Mouse (Mus musculus) bone marrow macrophage, adult 2 months (primary cell): ENCODE data around the gene Stat5a. TPM values are rescaled to one million over a fixed set of nuclear protein-coding genes. Genes with fewer than 3 reads are reported as not detected.

Experiments used
- H3K27ac ChIP-seq: 2 replicates; pipeline ENCODE4 v1.5.1; 2012; ENCODE audit warnings: low read depth, low read length; ENCODE audit not compliant: insufficient read depth
- H3K4me1 ChIP-seq: 2 replicates; pipeline ENCODE4 v1.6.1; 2012; ENCODE audit warnings: low read length; ENCODE audit not compliant: control insufficient read depth, insufficient read depth
- H3K4me3 ChIP-seq: 2 replicates; pipeline ENCODE4 v1.5.1; 2012; ENCODE audit warnings: mild to moderate bottlenecking, low read length, moderate library complexity; ENCODE audit not compliant: insufficient read depth
- CTCF ChIP-seq: IDR thresholded peaks from 2 replicates; pipeline ENCODE4 v1.5.1; 2012; ENCODE audit warnings: low read depth, mild to moderate bottlenecking, low read length, moderate library complexity
- POLR2A ChIP-seq: IDR thresholded peaks from 2 replicates; pipeline ENCODE4 v1.6.1; 2012; ENCODE audit warnings: mild to moderate bottlenecking, low read depth, low read length, borderline replicate concordance
- polyA plus RNA-seq: library from polyadenylated mRNA; stranded (reverse); fragments of >200 nt; gene quantifications from 2 replicates; pipeline ENCODE4 v1.2.4, GENCODE M21; 2012; ENCODE audit not compliant: missing spikeins, insufficient read depth, insufficient read length

Gene Stat5a
- polyA plus RNA-seq, 1 experiment = 20.7 TPM

DNA sequence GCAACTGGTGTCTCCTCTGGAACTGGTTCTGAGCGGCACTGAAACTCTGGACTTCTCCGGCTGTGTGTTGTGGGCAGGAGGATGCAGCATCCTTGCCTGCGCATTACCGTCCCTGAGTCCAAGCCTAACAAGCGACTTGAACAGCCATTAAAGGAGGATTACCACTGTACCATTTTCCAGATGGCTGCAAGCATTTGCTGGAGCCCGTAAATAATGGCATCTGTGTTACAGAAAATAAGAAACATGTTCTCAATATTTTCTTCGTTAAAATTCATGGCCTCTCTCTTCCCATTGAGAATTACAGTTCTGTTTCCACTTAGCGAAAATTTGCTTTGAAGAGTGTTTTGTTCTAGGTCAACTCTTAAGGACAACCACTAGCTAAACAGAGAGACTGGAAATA is 39.1 kb upstream of the Stat5a start:
- Histone ChIP-seq H3K4me1 (peaks cover 57% of the 10 kb centered on the region), H3K4me3 (no peak overlapping the region), H3K27ac (no peak overlapping the region)
- TF ChIP-seq POLR2A = no peak
- 0 out of 2 replicates have a peak, but pooled peaks have one; percentile 13 for TF ChIP-seq CTCF

DNA sequence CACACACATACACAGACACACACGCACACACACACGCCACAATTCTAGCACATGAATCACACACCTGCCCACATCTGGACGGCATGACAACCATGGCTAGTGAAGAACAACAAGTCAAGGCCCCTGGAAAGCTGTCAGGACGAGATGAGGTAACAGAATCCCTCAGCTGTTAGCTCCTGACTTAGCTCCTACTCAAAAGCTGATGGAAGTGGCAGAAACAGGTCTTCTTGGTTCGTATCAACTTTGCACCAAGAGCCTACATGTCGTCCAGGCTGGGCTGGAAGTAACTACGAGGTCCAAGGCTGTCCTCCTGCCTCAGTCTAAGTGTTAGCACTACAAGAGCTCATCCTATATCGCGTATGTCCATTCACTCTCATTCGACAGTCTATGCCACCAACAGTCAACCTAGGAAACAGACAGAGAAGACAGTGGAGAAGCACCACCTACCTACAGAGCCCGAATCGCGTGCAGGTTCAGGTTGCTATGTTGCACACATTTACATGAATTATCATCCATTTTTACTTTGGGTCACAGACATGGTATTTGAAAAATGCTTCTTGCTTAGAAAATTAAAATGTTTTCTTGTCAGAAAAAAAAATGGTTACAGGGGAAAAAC is 37.4 kb upstream of the Stat5a start:
- Histone ChIP-seq H3K4me1 (peaks cover 55% of the 10 kb centered on the region), H3K27ac (peak overlapping the region; percentile 92; the same call in 1 of the 2 replicates), H3K4me3 (peak overlapping the region; percentile 83)
- TF ChIP-seq POLR2A (no peak), CTCF (no peak)

DNA sequence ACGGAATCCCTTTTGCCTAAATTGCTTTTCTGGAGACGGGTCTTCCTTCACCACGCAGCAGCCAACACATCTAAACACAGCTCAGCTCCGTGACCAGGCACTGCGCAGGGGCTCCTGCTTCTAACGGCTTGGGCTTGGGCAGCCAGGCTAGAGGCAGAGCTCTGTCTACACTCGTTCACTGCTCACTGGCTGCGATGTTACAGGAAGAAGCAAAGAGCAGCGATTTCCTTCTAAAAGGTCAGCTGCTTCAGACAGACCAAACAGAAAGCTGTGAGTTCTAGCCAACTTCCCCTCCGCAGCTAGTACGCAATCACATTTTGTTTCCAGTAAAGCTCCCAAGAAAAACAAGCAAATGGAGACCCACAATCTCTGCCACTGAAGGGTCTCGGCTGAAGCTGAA is 36.8 kb upstream of the Stat5a start:
- Histone ChIP-seq H3K4me1 (peaks cover 59% of the 10 kb centered on the region), H3K4me3 (peak overlapping the region; percentile 83), H3K27ac (peak overlapping the region; percentile 92)
- TF ChIP-seq CTCF (no peak), POLR2A (0 out of 2 replicates have a peak, but pooled peaks have one; percentile 80)

DNA sequence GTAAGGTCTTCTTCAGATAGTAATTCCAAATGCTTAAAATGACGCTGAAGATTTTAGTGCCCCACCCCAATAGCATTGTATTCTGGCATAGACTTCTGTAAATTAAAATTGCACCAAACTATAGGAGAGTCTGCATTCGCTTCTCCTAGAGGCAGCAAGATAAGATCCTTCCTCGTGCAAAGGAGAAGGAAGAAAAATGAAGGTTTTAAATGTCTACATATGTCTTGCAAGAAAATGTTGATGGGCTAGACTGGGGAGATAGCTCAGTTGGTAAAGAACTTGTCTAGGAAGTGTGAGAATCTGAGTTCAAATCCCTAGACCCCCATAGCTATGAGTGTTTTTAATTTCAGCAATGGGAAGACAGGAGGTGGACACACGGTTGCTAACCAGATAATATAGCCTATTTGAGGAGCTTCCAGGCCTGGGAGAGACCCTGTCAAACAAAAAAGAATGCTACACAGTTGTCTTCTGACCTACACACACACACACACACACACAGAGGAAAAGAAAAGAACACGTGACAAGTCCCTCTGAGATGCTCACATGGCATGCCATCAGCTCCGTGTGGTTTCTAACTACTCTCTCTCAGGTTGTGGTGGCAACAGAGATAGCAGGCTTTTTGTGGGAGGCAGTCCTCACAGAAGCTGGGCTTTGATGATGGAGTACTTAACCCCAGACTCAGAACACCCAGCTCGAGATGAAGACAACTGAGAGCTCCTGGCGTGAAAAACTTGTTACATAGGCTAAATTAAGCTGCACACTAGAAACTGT is 35.4 kb upstream of the Stat5a start:
- peaks cover 61% of the 10 kb centered on the region for H3K4me1 ChIP-seq
- H3K4me3 ChIP-seq = no peak overlapping the region
- no peak overlapping the region for H3K27ac ChIP-seq
- TF ChIP-seq POLR2A = no peak
- TF ChIP-seq CTCF = no peak

DNA sequence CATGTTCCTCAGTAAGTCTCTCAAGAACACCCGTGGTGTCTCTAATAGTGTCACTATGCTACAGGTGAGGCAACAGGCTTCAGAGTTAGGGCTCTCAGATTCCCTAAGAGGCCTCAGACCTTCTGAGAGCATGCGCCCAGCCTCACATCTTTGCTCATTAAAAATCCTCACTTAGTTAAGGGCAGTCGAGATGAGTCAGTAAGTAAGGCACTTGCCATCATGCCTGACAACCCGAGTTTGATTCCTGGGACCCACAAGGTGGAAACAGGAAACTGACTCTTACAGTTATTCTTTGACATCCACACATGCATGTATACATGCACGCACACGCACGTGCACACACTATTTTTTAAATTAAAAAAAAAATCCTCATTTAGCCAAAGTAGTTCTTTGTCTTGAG is 34.7 kb upstream of the Stat5a start:
- TF ChIP-seq POLR2A (no peak), CTCF (no peak)
- peaks cover 65% of the 10 kb centered on the region for H3K4me1 ChIP-seq
- no peak overlapping the region for H3K27ac ChIP-seq
- H3K4me3 ChIP-seq = no peak overlapping the region

DNA sequence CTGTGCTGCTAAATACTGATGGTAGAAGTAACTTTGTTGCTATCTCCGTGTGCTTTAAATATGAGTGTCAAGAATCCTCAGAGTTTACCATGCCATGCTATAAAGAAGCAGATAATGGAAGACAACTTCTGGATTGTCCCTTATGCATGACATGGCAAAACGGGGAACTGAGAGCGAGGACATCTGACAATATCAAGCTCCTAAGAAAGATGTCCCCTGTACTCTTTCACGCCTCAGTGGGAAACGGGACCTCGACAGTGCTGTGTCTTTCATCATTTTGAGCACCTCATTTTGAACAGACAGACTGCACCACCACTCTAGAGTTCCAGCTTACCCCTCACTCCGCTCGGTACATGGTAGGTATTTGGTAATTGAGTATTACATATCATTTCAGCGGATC is 33.7 kb upstream of the Stat5a start:
- peak overlapping the region; percentile 6; the same call in 1 of the 2 replicates for H3K27ac ChIP-seq
- H3K4me1 ChIP-seq = peaks cover 61% of the 10 kb centered on the region
- TF ChIP-seq POLR2A (no peak), CTCF (no peak)

DNA sequence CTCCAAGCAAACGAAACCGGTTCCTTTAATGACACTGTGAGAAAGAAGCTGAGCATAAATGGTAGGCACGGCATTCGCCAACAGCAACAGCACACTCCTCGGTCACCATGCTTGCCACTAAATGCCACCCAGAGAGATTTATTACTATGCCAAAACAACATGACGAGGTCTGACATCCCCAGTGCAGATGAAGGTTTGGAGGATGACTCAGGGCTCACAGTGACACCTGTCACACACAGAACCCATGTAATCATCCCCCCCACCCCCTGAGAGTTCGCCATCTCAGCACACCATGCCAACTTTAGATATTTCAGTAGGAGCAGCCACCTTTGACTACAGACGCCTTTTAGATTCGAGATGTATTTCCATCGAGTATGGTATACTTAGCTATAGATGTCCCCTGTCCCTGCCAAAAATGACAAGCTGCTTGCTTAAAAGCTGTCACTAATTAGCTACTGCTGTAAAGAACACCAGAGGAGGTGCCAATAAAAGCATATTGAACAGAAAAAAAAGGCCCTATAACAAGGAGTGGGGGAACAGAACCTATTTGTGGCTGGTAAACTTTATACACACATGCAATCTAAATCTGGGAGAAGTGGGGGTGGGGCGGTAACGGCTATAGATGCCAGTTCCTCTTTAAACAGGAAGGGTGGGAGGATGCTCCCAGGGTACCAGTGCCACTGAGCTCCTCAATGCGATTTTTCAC is 32.8 kb upstream of the Stat5a start:
- Histone ChIP-seq H3K27ac (peak overlapping the region; percentile 16; the same call in 1 of the 2 replicates), H3K4me1 (peaks cover 56% of the 10 kb centered on the region)

More for the DNA sequence above, 33.7 kb upstream of the Stat5a start:
- no peak overlapping the region for H3K4me3 ChIP-seq

DNA sequence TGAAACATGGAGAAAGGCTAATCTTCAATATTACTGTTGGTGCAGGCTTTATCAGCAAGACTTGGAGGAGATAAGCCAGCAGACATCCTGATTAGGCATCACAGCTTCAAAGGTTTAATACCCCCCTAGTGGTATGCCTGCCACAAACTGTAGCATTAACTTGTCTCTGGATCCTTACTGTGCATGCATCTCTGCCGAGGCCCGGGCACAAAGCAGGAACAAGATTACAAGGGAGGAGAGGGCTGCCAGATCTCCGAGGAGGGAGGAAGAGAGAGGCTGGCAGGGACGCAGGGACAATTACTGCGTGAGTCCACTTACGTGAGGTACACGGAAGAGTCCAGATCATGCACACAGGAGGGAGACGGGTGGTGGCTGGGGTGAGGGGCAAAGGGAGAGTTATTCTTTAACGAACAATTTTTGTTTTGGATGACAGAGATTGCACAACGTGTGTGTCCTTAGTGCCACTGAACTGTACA is 30.4 kb upstream of the Stat5a start:
- H3K4me1 ChIP-seq = peaks cover 39% of the 10 kb centered on the region
- H3K4me3 ChIP-seq = no peak overlapping the region
- no peak overlapping the region for H3K27ac ChIP-seq
- TF ChIP-seq POLR2A = no peak
- no peak for TF ChIP-seq CTCF

More for the DNA sequence above, 32.8 kb upstream of the Stat5a start:
- H3K4me3 ChIP-seq = no peak overlapping the region
- no peak for TF ChIP-seq POLR2A
- no peak for TF ChIP-seq CTCF

DNA sequence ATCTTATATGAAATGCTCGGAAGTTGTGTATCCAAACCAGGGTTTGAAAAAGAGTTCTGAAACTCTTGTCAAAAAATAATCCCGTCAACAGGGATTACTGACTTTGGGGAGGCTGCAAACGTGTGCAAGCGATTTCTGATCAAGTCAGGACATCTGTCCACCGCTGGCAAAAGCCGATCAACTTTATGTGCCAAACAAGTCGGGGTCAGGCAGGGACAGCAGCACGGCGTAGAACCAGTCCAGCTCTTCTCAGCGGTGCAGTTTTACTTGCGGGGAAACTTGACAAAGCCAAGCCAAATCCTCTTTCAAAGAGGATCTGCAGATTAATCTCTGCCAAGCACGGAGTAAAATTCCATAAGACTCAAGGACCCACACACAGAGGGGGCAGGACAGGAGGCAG is 29.5 kb upstream of the Stat5a start:
- no peak overlapping the region for H3K27ac ChIP-seq
- no peak overlapping the region for H3K4me3 ChIP-seq
- peaks cover 30% of the 10 kb centered on the region for H3K4me1 ChIP-seq
- no peak for TF ChIP-seq POLR2A
- no peak for TF ChIP-seq CTCF
